Mouse (Mus musculus) heart, adult 2 months (tissue): ENCODE measurements around the gene Rin2. TPM values are rescaled to one million over a fixed set of nuclear protein-coding genes. Genes with fewer than 3 reads are reported as not detected.
A peak's percentile ranks its signal among the peaks of the same experiment; 100 is the strongest.

Source experiments
- DNase-seq, 2 experiments: peaks; one replicate each; pipeline ENCODE4 v3.0.0; 2021
- H3K27ac ChIP-seq: fragments of 200-600 bp; 2 replicates; pipeline ENCODE4 v1.8.1; 2022
- H3K27me3 ChIP-seq: fragments of 200-500 bp; 2 replicates; pipeline ENCODE4 v1.6.1; 2012; ENCODE audit warnings: mild to moderate bottlenecking, low read length, inconsistent platforms, mixed read lengths; ENCODE audit not compliant: control insufficient read depth, insufficient read depth
- H3K36me3 ChIP-seq: fragments of 200-500 bp; 2 replicates; pipeline ENCODE4 v1.6.1; 2012; ENCODE audit warnings: low read length, inconsistent platforms; ENCODE audit not compliant: control insufficient read depth, insufficient read depth
- H3K4me1 ChIP-seq: fragments of 200-500 bp; 2 replicates; pipeline ENCODE4 v1.6.1; 2011; ENCODE audit warnings: low read length; ENCODE audit not compliant: control insufficient read depth, insufficient read depth
- H3K4me3 ChIP-seq: fragments of 200-600 bp; 2 replicates; pipeline ENCODE4 v1.8.1; 2022
- H3K79me2 ChIP-seq: fragments of 200-500 bp; replicated peaks from 2 replicates; pipeline ENCODE4 v1.6.1; 2012; ENCODE audit warnings: mild to moderate bottlenecking, inconsistent platforms, low read length, moderate library complexity, mixed read lengths; ENCODE audit not compliant: control insufficient read depth, insufficient read depth
- H3K9ac ChIP-seq: fragments of 200-500 bp; 2 replicates; pipeline ENCODE4 v1.6.1; 2012; ENCODE audit warnings: low read depth, mild to moderate bottlenecking, control low read depth, inconsistent platforms, low read length, mixed read lengths
- CTCF ChIP-seq: fragments of 200-600 bp; IDR thresholded peaks from 2 replicates; pipeline ENCODE4 v1.8.1; 2022; ENCODE audit warnings: antibody characterized with exemption, mild to moderate bottlenecking, moderate library complexity
- EP300 ChIP-seq: fragments of 200-500 bp; IDR thresholded peaks from 2 replicates; pipeline ENCODE4 v1.6.1; 2011; ENCODE audit warnings: low read depth, low read length, control low read depth; ENCODE audit not compliant: insufficient read depth
- POLR2A ChIP-seq: fragments of 200-500 bp; IDR thresholded peaks from 2 replicates; pipeline ENCODE4 v1.6.1; 2011; ENCODE audit warnings: mild to moderate bottlenecking, low read depth, low read length, control low read depth; ENCODE audit not compliant: insufficient read depth
- WGBS: fragments of 180-500 bp; shearing (Covaris S2); methylation state at CpG from one replicate; pipeline ENCODE4 v1.1.7; 2018; 5-methylcytosine and 5-hydroxymethylcytosine counted together
- intact Hi-C: fragments of 180-260 bp; cut with DNase I; formaldehyde crosslinking; loops from one replicate; pipeline ENCODE4 v1.15.1; 2025
- polyA plus RNA-seq: library from polyadenylated mRNA; depleted of rRNA; stranded (reverse); fragments of >200 nt; gene quantifications from 2 replicates; pipeline ENCODE4 v1.2.3, GENCODE M21; 2012
- total RNA-seq, 2 experiments: library from RNA; stranded (reverse); gene quantifications; 2 replicates each; pipeline ENCODE4 v1.2.3; 2021

Gene Rin2
- total and polyA plus RNA-seq, 3 experiments: 9.0 to 20.2 (median 18.8) TPM

DNA sequence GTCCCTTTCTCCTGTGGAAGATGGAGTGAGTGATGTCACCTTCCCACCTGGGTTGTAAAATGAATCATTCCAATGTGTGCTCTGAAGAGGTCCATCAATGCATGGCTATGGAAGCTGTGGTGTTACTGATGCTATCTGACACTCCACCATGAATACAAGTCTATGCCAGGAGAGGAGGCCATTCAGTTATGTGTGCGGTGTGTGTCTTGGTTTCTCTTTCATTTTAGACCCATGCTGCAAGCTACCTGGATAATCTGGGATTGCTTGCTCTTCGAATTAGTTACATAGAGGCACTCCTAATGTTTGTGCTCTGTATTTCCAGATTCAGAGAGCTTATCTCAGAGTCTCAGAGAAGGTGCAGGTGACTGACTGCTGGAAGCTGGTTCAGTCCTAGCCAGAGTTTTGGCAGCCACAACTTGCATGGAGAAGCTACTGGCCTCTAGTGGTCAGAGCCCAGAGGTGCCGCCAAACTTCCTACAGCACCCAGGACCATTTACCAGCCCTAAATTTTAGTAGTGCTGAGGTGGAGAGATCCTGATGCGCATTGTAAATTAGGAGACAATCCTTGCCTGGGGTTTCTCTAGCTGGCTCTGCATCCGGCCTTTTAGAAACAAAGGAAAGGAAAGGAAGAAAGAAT lies 119.4 kb downstream of the Rin2 start:
- Histone ChIP-seq H3K4me3 (no peak overlapping the region), H3K9ac (no peak overlapping the region), H3K27ac (no peak overlapping the region), H3K36me3 (no peaks in the 10 kb centered on the region), H3K27me3 (no peaks in the 10 kb centered on the region), H3K4me1 (peaks cover 5% of the 10 kb centered on the region), H3K79me2 (no peaks in the 10 kb centered on the region)
- intact Hi-C loops: loop anchor here (1.0 kb wide), 1 partner anchor 95 kb away; no protein-coding TSS in a partner anchor
- DNase-seq: peak; percentile 69 to 71
- WGBS: 30% methylated on average over 5 of the region's 5 CpGs
- TF ChIP-seq POLR2A: no peak
- peak; percentile 98 for TF ChIP-seq CTCF
- peak; percentile 52; the same call in 1 of the 2 replicates for TF ChIP-seq EP300

- DNase-seq: no peak
- H3K4me1 ChIP-seq: peaks cover 5% of the 10 kb centered on the region
- H3K4me3 ChIP-seq: no peak overlapping the region
- no peak overlapping the region for H3K9ac ChIP-seq
- H3K27ac ChIP-seq: peak overlapping the region; percentile 44
- 24% methylated on average over 1 of the region's 1 CpGs for WGBS
- TF ChIP-seq CTCF (no peak), EP300 (0 out of 2 replicates have a peak, but pooled peaks have one; percentile 26)
- H3K27me3 ChIP-seq: no peaks in the 10 kb centered on the region
- H3K36me3 ChIP-seq: no peaks in the 10 kb centered on the region
- H3K79me2 ChIP-seq: no peaks in the 10 kb centered on the region
- intact Hi-C loops: loop anchor here (5.0 kb wide), 1 partner anchor 84 kb away; no protein-coding TSS in a partner anchor
These were observed 122.8 kb downstream of the Rin2 start for GRCm38 (mm10) chr2:145797851-145798250.

DNA sequence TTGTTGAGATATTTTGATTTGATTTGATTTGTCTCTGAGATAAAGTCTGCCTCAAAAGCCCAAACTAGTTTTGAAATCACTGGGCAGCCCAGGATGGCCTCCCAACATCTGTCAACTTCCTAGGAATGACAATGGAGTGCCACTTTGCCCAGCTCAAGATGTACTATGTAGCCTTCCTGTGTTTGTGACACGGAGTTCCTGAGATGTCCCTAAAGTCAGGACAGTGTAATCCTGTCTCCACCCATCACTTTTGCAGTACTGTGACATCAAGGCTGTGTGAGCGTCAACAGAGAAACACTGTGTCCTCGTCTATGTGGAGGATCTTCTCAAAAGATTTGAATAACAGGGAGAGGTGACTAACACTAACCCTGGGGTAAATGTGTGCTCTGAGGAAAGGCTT lies 123.9 kb downstream of the Rin2 start:
- 65% methylated on average over 3 of the region's 3 CpGs for WGBS
- Histone ChIP-seq H3K79me2 (no peaks in the 10 kb centered on the region), H3K4me1 (peaks cover 5% of the 10 kb centered on the region), H3K4me3 (no peak overlapping the region), H3K27me3 (no peaks in the 10 kb centered on the region), H3K27ac (no peak overlapping the region), H3K36me3 (no peaks in the 10 kb centered on the region), H3K9ac (no peak overlapping the region)
- no peak for TF ChIP-seq POLR2A
- peak; percentile 22; the same call in 1 of the 2 replicates for TF ChIP-seq EP300
- no peak for TF ChIP-seq CTCF
- no peak for DNase-seq
- intact Hi-C loops: loop anchor here (5.0 kb wide), 1 partner anchor 83 kb away; no protein-coding TSS in a partner anchor

DNA sequence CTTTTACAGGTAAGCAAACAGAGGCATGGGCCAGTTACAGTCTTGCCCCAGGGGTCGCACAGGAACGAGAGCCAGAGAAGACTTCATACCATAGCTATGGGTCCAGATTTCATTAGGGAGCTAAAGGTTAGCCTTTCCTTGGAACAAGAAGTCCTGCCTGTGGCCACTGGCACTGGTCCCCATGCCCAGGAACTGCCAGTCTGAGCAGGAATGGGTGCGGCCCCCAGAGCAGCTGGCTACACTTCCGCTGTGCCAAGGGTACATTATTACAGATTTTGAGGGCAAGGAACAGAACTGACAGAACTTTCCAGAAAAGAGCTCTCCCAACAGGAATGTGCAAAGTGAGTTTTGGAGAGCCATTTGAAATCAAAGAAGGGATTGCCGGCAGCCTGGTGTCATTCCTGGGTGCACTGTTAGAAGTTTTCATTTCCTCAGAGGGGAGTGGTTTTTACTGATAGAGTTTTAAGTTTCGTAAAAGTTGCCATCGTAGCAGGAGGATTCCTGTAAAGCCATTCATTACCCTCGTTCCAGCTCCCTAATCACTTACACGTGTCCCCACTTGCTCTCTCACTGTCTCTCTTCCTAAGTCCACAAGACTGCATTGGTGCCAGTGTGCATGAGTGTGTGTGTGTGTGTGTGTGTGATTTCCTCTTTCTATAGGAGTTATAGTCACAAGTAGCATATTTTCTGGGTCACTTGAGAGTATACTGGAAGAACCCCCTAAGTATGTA lies 126.5 kb downstream of the Rin2 start:
- peak in 1 of 2 experiments; percentile 47 for DNase-seq
- Histone ChIP-seq H3K79me2 (no peaks in the 10 kb centered on the region), H3K9ac (no peak overlapping the region), H3K27me3 (no peaks in the 10 kb centered on the region), H3K36me3 (no peaks in the 10 kb centered on the region), H3K4me3 (no peak overlapping the region), H3K4me1 (peaks cover 5% of the 10 kb centered on the region), H3K27ac (no peak overlapping the region)
- intact Hi-C loops: no loop called here
- no peak for TF ChIP-seq EP300
- WGBS: 83% methylated on average over 9 of the region's 9 CpGs

- Histone ChIP-seq H3K4me1 (peaks cover 5% of the 10 kb centered on the region), H3K27me3 (no peaks in the 10 kb centered on the region), H3K9ac (no peak overlapping the region), H3K79me2 (no peaks in the 10 kb centered on the region), H3K27ac (no peak overlapping the region), H3K4me3 (no peak overlapping the region), H3K36me3 (no peaks in the 10 kb centered on the region)
- intact Hi-C loops: no loop called here
- whole genome bisulfite sequencing: 72% methylated on average over 2 of the region's 2 CpGs
- no peak for DNase-seq
- TF ChIP-seq CTCF (no peak), EP300 (no peak), POLR2A (no peak)
These were observed 127.6 kb downstream of the Rin2 start for GRCm38 (mm10) chr2:145802626-145803025.

DNA sequence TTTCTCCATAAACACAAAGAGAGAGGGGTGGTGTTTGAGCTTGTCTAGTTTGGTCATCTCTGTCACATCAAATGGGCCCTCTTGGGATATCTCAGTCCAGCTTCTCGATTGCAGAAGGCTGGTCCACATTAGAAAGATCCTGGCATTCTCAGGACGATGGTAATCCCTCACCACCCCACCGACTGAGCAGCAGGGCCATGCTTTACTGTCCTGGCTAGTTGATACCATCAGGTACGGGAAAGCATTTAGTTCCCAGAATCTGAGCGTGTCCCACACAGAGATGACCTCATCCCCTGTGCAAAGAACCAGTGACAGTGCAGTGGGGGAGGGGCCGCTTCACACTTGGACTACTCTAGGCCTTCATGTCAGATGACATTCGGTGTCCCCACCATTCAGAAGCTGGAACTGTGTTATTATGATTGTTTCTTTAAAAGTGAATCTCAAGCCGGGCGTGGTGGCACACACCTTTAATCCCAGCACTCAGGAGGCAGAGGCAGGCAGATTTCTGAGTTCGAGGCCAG lies 128.9 kb downstream of the Rin2 start:
- H3K4me1 ChIP-seq: no peaks in the 10 kb centered on the region; the same call in 1 of the 2 replicates
- WGBS: 89% methylated on average over 10 of the region's 10 CpGs
- TF ChIP-seq CTCF (no peak), EP300 (no peak), POLR2A (no peak)
- no peaks in the 10 kb centered on the region for H3K36me3 ChIP-seq
- no peaks in the 10 kb centered on the region for H3K27me3 ChIP-seq
- no peak overlapping the region for H3K4me3 ChIP-seq
- no peak for DNase-seq
- intact Hi-C loops: no loop called here
- no peak overlapping the region for H3K9ac ChIP-seq
- H3K27ac ChIP-seq: no peak overlapping the region
- no peaks in the 10 kb centered on the region for H3K79me2 ChIP-seq
